Mouse (Mus musculus) hindbrain, embryonic 13.5 days (tissue): ENCODE data around the gene Itln1. TPM values are rescaled to one million over a fixed set of nuclear protein-coding genes. Genes with fewer than 3 reads are reported as not detected.

Source experiments
- ATAC-seq: fragments of 200-750 bp; cut with Nextera tagmentation; 2 replicates; pipeline ENCODE4 v1.8.0; 2017; ENCODE audit warnings: moderate TSS enrichment; ENCODE audit not compliant: low FRiP score
- H3K27ac ChIP-seq: fragments of 300-500 bp; sonication (generic); 2 replicates; pipeline ENCODE4 v1.5.1; 2015; ENCODE audit warnings: inconsistent platforms, mild to moderate bottlenecking, moderate library complexity
- H3K27me3 ChIP-seq: fragments of 300-500 bp; sonication (generic); 2 replicates; pipeline ENCODE4 v1.6.1; 2015; ENCODE audit warnings: mild to moderate bottlenecking, inconsistent platforms
- H3K36me3 ChIP-seq: fragments of 300-500 bp; sonication (generic); 2 replicates; pipeline ENCODE4 v1.6.1; 2015; ENCODE audit warnings: mild to moderate bottlenecking, inconsistent platforms
- H3K4me1 ChIP-seq: fragments of 300-500 bp; sonication (generic); replicated peaks from 2 replicates; pipeline ENCODE4 v1.6.1; 2015; ENCODE audit warnings: inconsistent platforms
- H3K4me2 ChIP-seq: fragments of 300-500 bp; sonication (generic); 2 replicates; pipeline ENCODE4 v1.6.1; 2015; ENCODE audit warnings: inconsistent platforms, mild to moderate bottlenecking, moderate library complexity
- H3K4me3 ChIP-seq: fragments of 300-500 bp; sonication (generic); 2 replicates; pipeline ENCODE4 v1.5.1; 2015; ENCODE audit warnings: mild to moderate bottlenecking, inconsistent platforms
- H3K9ac ChIP-seq: fragments of 300-500 bp; sonication (generic); 2 replicates; pipeline ENCODE4 v1.6.1; 2015; ENCODE audit warnings: mild to moderate bottlenecking, inconsistent platforms
- H3K9me3 ChIP-seq: fragments of 300-500 bp; sonication (generic); 2 replicates; pipeline ENCODE4 v1.6.1; 2016; ENCODE audit warnings: inconsistent platforms
- WGBS: fragments of 180-500 bp; shearing (Covaris S2); methylation state at CpG from one replicate; pipeline ENCODE4 v1.1.7; 2015; 5-methylcytosine and 5-hydroxymethylcytosine counted together
- polyA plus RNA-seq: library from polyadenylated mRNA; unstranded; fragments of >200 nt; fragmentation: Nextera tagmentation; extraction: Ambion mirVana; gene quantifications from 2 replicates; pipeline ENCODE4 v1.2.1, GENCODE M21; 2015

The Itln1 gene
- not detected in 2 replicates for polyA plus RNA-seq

GRCm38 (mm10) chr1:171535194-171535593 lies at the start of gene Itln1:
TSS of gene Itln1 (minus strand) at chr1:171535294.
- no peak for ATAC-seq
- Histone ChIP-seq H3K4me3 (no peak within 1 kb of the TSS), H3K9me3 (no peaks in the 10 kb centered on the region), H3K27me3 (no peaks in the 10 kb centered on the region), H3K9ac (no peak within 1 kb of the TSS), H3K4me1 (no peaks in the 10 kb centered on the region), H3K27ac (no peak within 1 kb of the TSS), H3K4me2 (no peak within 1 kb of the TSS), H3K36me3 (no peaks in the 10 kb centered on the region)
- 100% methylated on average over 1 of the region's 1 CpGs for WGBS

- WGBS = 83% methylated on average over 2 of the region's 2 CpGs
- Histone ChIP-seq H3K4me1 (no peaks in the 10 kb centered on the region), H3K9me3 (no peaks in the 10 kb centered on the region), H3K9ac (no peak overlapping the region), H3K4me2 (no peak overlapping the region), H3K4me3 (no peak overlapping the region), H3K27me3 (no peaks in the 10 kb centered on the region), H3K36me3 (no peaks in the 10 kb centered on the region), H3K27ac (no peak overlapping the region)
- ATAC-seq = no peak
Measured at GRCm38 (mm10) chr1:171584584-171584983, 49.5 kb upstream of the Itln1 start.

GRCm38 (mm10) chr1:171577168-171577567 lies 42.1 kb upstream of the Itln1 start:
- H3K36me3 ChIP-seq = no peaks in the 10 kb centered on the region
- H3K4me1 ChIP-seq = no peaks in the 10 kb centered on the region
- no peak overlapping the region for H3K4me3 ChIP-seq
- H3K4me2 ChIP-seq = no peak overlapping the region
- no peaks in the 10 kb centered on the region for H3K27me3 ChIP-seq
- no peaks in the 10 kb centered on the region for H3K9me3 ChIP-seq
- 86% methylated on average over 7 of the region's 7 CpGs for WGBS
- H3K27ac ChIP-seq = no peak overlapping the region
- ATAC-seq = no peak
- H3K9ac ChIP-seq = no peak overlapping the region

GRCm38 (mm10) chr1:171568436-171568835 lies 33.3 kb upstream of the Itln1 start:
- Histone ChIP-seq H3K27me3 (0 out of 2 replicates have a peak, but pooled peaks cover 3% of the 10 kb centered on the region), H3K4me2 (no peak overlapping the region), H3K9ac (no peak overlapping the region), H3K36me3 (no peaks in the 10 kb centered on the region), H3K27ac (no peak overlapping the region), H3K4me3 (no peak overlapping the region), H3K9me3 (no peaks in the 10 kb centered on the region), H3K4me1 (no peaks in the 10 kb centered on the region)
- ATAC-seq = no peak
- WGBS = 68% methylated on average over 2 of the region's 2 CpGs

- peak; percentile 24; the same call in 1 of the 2 replicates for ATAC-seq
- Histone ChIP-seq H3K4me2 (no peak overlapping the region), H3K9ac (no peak overlapping the region), H3K9me3 (no peaks in the 10 kb centered on the region), H3K36me3 (no peaks in the 10 kb centered on the region), H3K27ac (no peak overlapping the region), H3K4me3 (no peak overlapping the region), H3K4me1 (no peaks in the 10 kb centered on the region), H3K27me3 (0 out of 2 replicates have a peak, but pooled peaks cover 3% of the 10 kb centered on the region)
- WGBS = 27% methylated on average over 8 of the region's 8 CpGs
Measured at GRCm38 (mm10) chr1:171566777-171567176, 31.7 kb upstream of the Itln1 start.

- Histone ChIP-seq H3K4me1 (no peaks in the 10 kb centered on the region), H3K9ac (no peak overlapping the region), H3K27me3 (0 out of 2 replicates have a peak, but pooled peaks cover 3% of the 10 kb centered on the region), H3K27ac (no peak overlapping the region), H3K4me3 (no peak overlapping the region), H3K4me2 (no peak overlapping the region), H3K9me3 (no peaks in the 10 kb centered on the region), H3K36me3 (no peaks in the 10 kb centered on the region)
- WGBS = 86% methylated on average over 4 of the region's 4 CpGs
- ATAC-seq = no peak
Measured at GRCm38 (mm10) chr1:171565888-171566287, 30.8 kb upstream of the Itln1 start.

GRCm38 (mm10) chr1:171564247-171564646 lies 29.2 kb upstream of the Itln1 start:
- no peak overlapping the region for H3K9ac ChIP-seq
- H3K27me3 ChIP-seq = 0 out of 2 replicates have a peak, but pooled peaks cover 3% of the 10 kb centered on the region
- H3K9me3 ChIP-seq = no peaks in the 10 kb centered on the region
- H3K36me3 ChIP-seq = no peaks in the 10 kb centered on the region
- WGBS = 55% methylated on average over 3 of the region's 3 CpGs
- H3K27ac ChIP-seq = no peak overlapping the region
- no peaks in the 10 kb centered on the region for H3K4me1 ChIP-seq
- no peak overlapping the region for H3K4me2 ChIP-seq
- no peak overlapping the region for H3K4me3 ChIP-seq
- ATAC-seq = no peak

- Histone ChIP-seq H3K36me3 (no peaks in the 10 kb centered on the region), H3K27ac (no peak overlapping the region), H3K9ac (no peak overlapping the region), H3K4me3 (no peak overlapping the region), H3K9me3 (no peaks in the 10 kb centered on the region), H3K4me2 (no peak overlapping the region), H3K4me1 (no peaks in the 10 kb centered on the region), H3K27me3 (0 out of 2 replicates have a peak, but pooled peaks cover 3% of the 10 kb centered on the region)
- 92% methylated on average over 2 of the region's 2 CpGs for WGBS
- no peak for ATAC-seq
Measured at GRCm38 (mm10) chr1:171563042-171563441, 27.9 kb upstream of the Itln1 start.

- Histone ChIP-seq H3K27ac (no peak overlapping the region), H3K36me3 (no peaks in the 10 kb centered on the region), H3K9ac (no peak overlapping the region), H3K27me3 (no peaks in the 10 kb centered on the region), H3K4me3 (no peak overlapping the region), H3K4me2 (no peak overlapping the region), H3K4me1 (no peaks in the 10 kb centered on the region), H3K9me3 (no peaks in the 10 kb centered on the region)
- 73% methylated on average over 7 of the region's 11 CpGs for WGBS
- ATAC-seq = no peak
Measured at GRCm38 (mm10) chr1:171561639-171562225, 26.6 kb upstream of the Itln1 start.

- H3K9me3 ChIP-seq = no peaks in the 10 kb centered on the region
- H3K4me1 ChIP-seq = no peaks in the 10 kb centered on the region
- no peak overlapping the region for H3K4me3 ChIP-seq
- no peak overlapping the region for H3K4me2 ChIP-seq
- no peaks in the 10 kb centered on the region for H3K27me3 ChIP-seq
- no peak for ATAC-seq
- H3K36me3 ChIP-seq = no peaks in the 10 kb centered on the region
- 94% methylated on average over 1 of the region's 1 CpGs for WGBS
- H3K9ac ChIP-seq = no peak overlapping the region
- no peak overlapping the region for H3K27ac ChIP-seq
Measured at GRCm38 (mm10) chr1:171561200-171561599, 26.1 kb upstream of the Itln1 start.

- Histone ChIP-seq H3K4me2 (no peak overlapping the region), H3K36me3 (no peaks in the 10 kb centered on the region), H3K4me3 (no peak overlapping the region), H3K27ac (no peak overlapping the region), H3K9ac (no peak overlapping the region), H3K9me3 (no peaks in the 10 kb centered on the region), H3K27me3 (no peaks in the 10 kb centered on the region), H3K4me1 (no peaks in the 10 kb centered on the region)
- no peak for ATAC-seq
- 83% methylated on average over 2 of the region's 2 CpGs for WGBS
Measured at GRCm38 (mm10) chr1:171560262-171560661, 25.2 kb upstream of the Itln1 start.

GRCm38 (mm10) chr1:171558898-171559297 lies 23.8 kb upstream of the Itln1 start, which contains the start of gene Cd244a:
TSS of gene Cd244a (plus strand) at chr1:171559193.
- WGBS = 91% methylated on average over 4 of the region's 4 CpGs

GRCm38 (mm10) chr1:171558407-171558806 lies 23.3 kb upstream of the Itln1 start:
- Histone ChIP-seq H3K4me1 (0 out of 2 replicates have a peak, but pooled peaks cover 4% of the 10 kb centered on the region), H3K36me3 (no peaks in the 10 kb centered on the region), H3K4me3 (no peak overlapping the region), H3K27me3 (no peaks in the 10 kb centered on the region), H3K9me3 (no peaks in the 10 kb centered on the region), H3K9ac (no peak overlapping the region), H3K4me2 (no peak overlapping the region), H3K27ac (no peak overlapping the region)
- no peak for ATAC-seq
- WGBS = 76% methylated on average over 6 of the region's 6 CpGs

More at GRCm38 (mm10) chr1:171558898-171559297, 23.8 kb upstream of the Itln1 start, which contains the start of gene Cd244a:
- no peak within 1 kb of the TSS for H3K4me2 ChIP-seq
- no peak within 1 kb of the TSS for H3K4me3 ChIP-seq
- ATAC-seq = no peak
- H3K4me1 ChIP-seq = no peaks in the 10 kb centered on the region
- no peak within 1 kb of the TSS for H3K27ac ChIP-seq
- H3K27me3 ChIP-seq = no peaks in the 10 kb centered on the region
- no peaks in the 10 kb centered on the region for H3K36me3 ChIP-seq
- no peaks in the 10 kb centered on the region for H3K9me3 ChIP-seq
- H3K9ac ChIP-seq = no peak within 1 kb of the TSS
